Mouse (Mus musculus) liver, embryonic 11.5 days (tissue): Measurements from ENCODE around the gene Bnipl. TPM values are rescaled to one million over a fixed set of nuclear protein-coding genes. Genes with fewer than 3 reads are reported as not detected.

Experiments
- ATAC-seq: fragments of 200-750 bp; cut with Nextera tagmentation; replicated peaks from 2 replicates; pipeline ENCODE4 v1.8.0; 2017; ENCODE audit warnings: moderate number of reproducible peaks, mild to moderate bottlenecking, moderate TSS enrichment, moderate library complexity; ENCODE audit not compliant: low FRiP score
- DNase-seq: peaks from one replicate; pipeline ENCODE4 v3.0.0-alpha.2; 2017; ENCODE audit warnings: low spot score
- H3K27ac ChIP-seq: fragments of 300-500 bp; sonication (generic); 2 replicates; pipeline ENCODE4 v1.5.1; 2014; ENCODE audit warnings: mild to moderate bottlenecking, low read depth, low read length, control low read depth
- H3K27me3 ChIP-seq: fragments of 300-500 bp; sonication (generic); replicated peaks from 2 replicates; pipeline ENCODE4 v1.6.1; 2014; ENCODE audit warnings: low read length, mixed read lengths; ENCODE audit not compliant: control insufficient read depth, insufficient read depth
- H3K36me3 ChIP-seq: fragments of 300-500 bp; sonication (generic); 2 replicates; pipeline ENCODE4 v1.6.1; 2014; ENCODE audit warnings: mild to moderate bottlenecking, low read length, moderate library complexity, mixed read lengths; ENCODE audit not compliant: control insufficient read depth, insufficient read depth
- H3K4me1 ChIP-seq: fragments of 300-500 bp; sonication (generic); replicated peaks from 2 replicates; pipeline ENCODE4 v1.6.1; 2014; ENCODE audit warnings: low read length, mixed read lengths; ENCODE audit not compliant: control insufficient read depth, insufficient read depth
- H3K4me2 ChIP-seq: fragments of 300-500 bp; sonication (generic); 2 replicates; pipeline ENCODE4 v1.6.1; 2014; ENCODE audit warnings: mild to moderate bottlenecking, control low read depth, moderate library complexity
- H3K4me3 ChIP-seq: fragments of 300-500 bp; sonication (generic); 2 replicates; pipeline ENCODE4 v1.5.1; 2014; ENCODE audit warnings: low read depth, low read length, control low read depth
- H3K9ac ChIP-seq: fragments of 300-500 bp; sonication (generic); 2 replicates; pipeline ENCODE4 v1.6.1; 2014; ENCODE audit warnings: low read depth, low read length, control low read depth
- H3K9me3 ChIP-seq: fragments of 300-500 bp; sonication (generic); 2 replicates; pipeline ENCODE4 v1.6.1; 2016; ENCODE audit warnings: low read length, inconsistent platforms, mixed read lengths; ENCODE audit not compliant: control insufficient read depth
- WGBS: fragments of 180-500 bp; shearing (Covaris S2); extraction: QIAGEN DNeasy Blood & Tissue Kit; methylation state at CpG from one replicate; pipeline ENCODE4 v1.1.7; 2014; 5-methylcytosine and 5-hydroxymethylcytosine counted together
- polyA plus RNA-seq: library from polyadenylated mRNA; unstranded; fragments of >200 nt; fragmentation: Nextera tagmentation; extraction: Ambion mirVana; gene quantifications from 2 replicates; pipeline ENCODE4 v1.2.1, GENCODE M21; 2014

Gene Bnipl
- polyA plus RNA-seq, 1 experiment from 2014 or later: 0.08 TPM

DNA sequence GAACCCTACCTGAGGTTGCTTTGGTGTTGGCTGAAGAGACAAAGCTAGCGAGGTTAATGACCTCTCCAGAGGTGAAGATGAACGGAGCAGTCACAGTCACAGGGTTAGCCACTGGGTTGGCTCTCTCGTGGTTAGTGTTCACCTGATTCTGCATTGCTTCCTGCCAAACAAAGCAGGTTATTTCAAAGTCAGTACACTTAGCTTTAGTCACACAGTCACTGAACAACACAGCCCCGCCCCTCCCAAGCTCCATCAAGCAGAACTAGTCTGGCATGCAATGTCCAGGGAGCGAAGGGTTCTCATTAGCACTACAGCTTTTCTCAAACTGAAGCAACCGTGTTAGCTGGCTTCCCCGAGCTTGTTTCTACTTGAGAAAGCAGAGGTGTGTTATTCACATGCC is 50.9 kb downstream of the Bnipl start:
- no peak for DNase-seq
- H3K4me3 ChIP-seq: no peak overlapping the region
- H3K27ac ChIP-seq: no peak overlapping the region
- H3K9ac ChIP-seq: no peak overlapping the region
- no peaks in the 10 kb centered on the region for H3K27me3 ChIP-seq
- WGBS: 86% methylated on average over 7 of the region's 7 CpGs
- no peaks in the 10 kb centered on the region for H3K4me1 ChIP-seq
- ATAC-seq: no peak
- H3K36me3 ChIP-seq: peaks cover 49% of the 10 kb centered on the region
- no peak overlapping the region for H3K4me2 ChIP-seq
- H3K9me3 ChIP-seq: no peaks in the 10 kb centered on the region

DNA sequence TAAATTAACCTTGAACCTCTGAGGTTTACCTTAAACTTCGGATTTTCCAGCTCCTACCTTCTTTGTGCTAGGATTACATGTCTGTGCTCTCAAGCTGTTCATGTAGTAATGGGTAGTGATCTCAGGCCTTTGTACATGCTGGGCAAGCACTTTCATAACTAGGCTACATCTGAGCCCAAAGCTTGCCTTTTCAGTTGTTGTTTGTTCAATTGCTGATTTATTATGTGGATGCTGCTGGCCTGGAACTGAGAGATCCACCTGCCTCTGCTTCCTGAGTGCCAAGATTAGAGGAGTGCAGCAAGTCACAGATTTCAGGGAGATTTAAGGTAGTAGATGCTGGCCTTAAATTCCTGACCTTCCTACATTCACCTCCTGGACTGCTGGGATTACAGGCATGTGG is 51.9 kb downstream of the Bnipl start:
- no peak overlapping the region for H3K9ac ChIP-seq
- no peak overlapping the region for H3K27ac ChIP-seq
- H3K4me2 ChIP-seq: no peak overlapping the region
- no peaks in the 10 kb centered on the region for H3K4me1 ChIP-seq
- H3K4me3 ChIP-seq: no peak overlapping the region
- ATAC-seq: no peak
- DNase-seq: no peak
- H3K36me3 ChIP-seq: peaks cover 48% of the 10 kb centered on the region
- H3K9me3 ChIP-seq: no peaks in the 10 kb centered on the region
- 86% methylated on average over 1 of the region's 1 CpGs for WGBS
- no peaks in the 10 kb centered on the region for H3K27me3 ChIP-seq

DNA sequence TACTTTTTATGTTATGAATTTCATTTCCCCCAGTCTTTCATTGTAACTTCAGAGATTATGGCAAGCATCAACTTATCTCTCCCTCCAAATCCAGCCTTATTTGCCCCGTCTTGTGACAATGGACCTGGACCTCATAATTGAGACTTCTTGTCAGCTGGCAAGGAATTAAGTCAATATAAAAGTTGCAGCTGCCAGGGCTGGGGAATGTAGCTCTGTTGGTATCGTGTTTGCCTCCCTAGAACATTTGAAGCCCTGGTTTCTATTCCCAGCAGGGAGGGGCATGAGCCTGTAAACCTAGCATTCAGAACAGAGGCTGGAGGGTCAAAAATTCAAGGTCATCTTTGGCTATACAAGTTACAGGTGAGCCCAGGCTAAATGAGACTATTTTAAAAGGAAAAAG is 55.2 kb downstream of the Bnipl start:
- Histone ChIP-seq H3K4me3 (no peak overlapping the region), H3K9me3 (no peaks in the 10 kb centered on the region), H3K4me2 (no peak overlapping the region), H3K27ac (no peak overlapping the region), H3K9ac (no peak overlapping the region), H3K4me1 (no peaks in the 10 kb centered on the region), H3K27me3 (no peaks in the 10 kb centered on the region), H3K36me3 (peaks cover 42% of the 10 kb centered on the region)
- 84% methylated on average over 2 of the region's 2 CpGs for WGBS
- no peak for DNase-seq
- ATAC-seq: no peak

DNA sequence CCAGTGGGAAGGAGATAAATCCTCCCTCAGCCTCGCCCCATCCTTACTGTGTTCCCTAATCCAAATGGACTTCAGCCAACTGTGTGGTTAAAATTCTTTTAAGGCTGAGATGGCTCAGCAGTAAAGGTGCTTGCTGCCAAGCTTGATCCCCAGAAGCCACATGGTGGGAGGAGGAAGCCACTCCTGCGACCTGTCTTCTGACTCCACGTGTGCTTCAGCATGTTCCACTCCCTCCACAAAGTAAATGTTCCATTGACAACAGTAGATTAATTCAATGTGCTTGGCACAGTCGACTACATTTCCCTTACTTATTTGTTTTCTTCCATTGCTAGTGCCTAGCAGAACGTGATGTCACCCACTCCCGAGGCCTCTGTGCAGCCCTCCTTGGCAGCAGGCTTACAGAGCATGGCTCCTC is 56.3 kb downstream of the Bnipl start:
- DNase-seq: no peak
- Histone ChIP-seq H3K36me3 (peaks cover 37% of the 10 kb centered on the region), H3K4me1 (no peaks in the 10 kb centered on the region), H3K27me3 (no peaks in the 10 kb centered on the region), H3K9ac (no peak overlapping the region), H3K9me3 (no peaks in the 10 kb centered on the region), H3K4me3 (no peak overlapping the region), H3K27ac (no peak overlapping the region), H3K4me2 (no peak overlapping the region)
- ATAC-seq: no peak
- WGBS: 88% methylated on average over 6 of the region's 6 CpGs

Other genes with a start within 250 kb of the Bnipl start
- 20.2 and 23.7 TPM in 2 replicates for gene Zfp687, start 235.7 kb downstream of the Bnipl start, polyA plus RNA-seq
- gene Psmd4, start 208.6 kb downstream of the Bnipl start, polyA plus RNA-seq: 290 and 304 TPM in 2 replicates
- gene Pip5k1a, start 144.3 kb downstream of the Bnipl start, polyA plus RNA-seq: 10.9 and 12.8 TPM in 2 replicates
- 109 and 111 TPM in 2 replicates for gene Vps72, start 140.2 kb downstream of the Bnipl start, polyA plus RNA-seq
- 1.1 TPM in 2 replicates for gene Tmod4, start 126.7 kb downstream of the Bnipl start, polyA plus RNA-seq
- gene Scnm1, start 117.2 kb downstream of the Bnipl start, polyA plus RNA-seq: 53.1 and 58.5 TPM in 2 replicates
- gene Lysmd1, start 117.1 kb downstream of the Bnipl start, polyA plus RNA-seq: 8.9 and 9.1 TPM in 2 replicates
- 4.8 and 5.4 TPM in 2 replicates for gene Tnfaip8l2, start 108.8 kb downstream of the Bnipl start, polyA plus RNA-seq
- gene Sema6c, start 90.7 kb downstream of the Bnipl start, polyA plus RNA-seq: 2.5 and 2.8 TPM in 2 replicates
- gene Gabpb2, start 33.3 kb downstream of the Bnipl start, polyA plus RNA-seq: 9.1 and 9.3 TPM in 2 replicates
- 93.6 and 102 TPM in 2 replicates for gene Cdc42se1, start 22.5 kb downstream of the Bnipl start, polyA plus RNA-seq
- 8.6 and 8.7 TPM in 2 replicates for gene Mllt11, start 19.0 kb downstream of the Bnipl start, polyA plus RNA-seq
- gene Gm128, start 9.6 kb downstream of the Bnipl start, polyA plus RNA-seq: 0.95 and 1.0 TPM in 2 replicates
- 29.0 and 29.9 TPM in 2 replicates for gene Mindy1, start 30.2 kb upstream of the Bnipl start, polyA plus RNA-seq
- gene Prune1, start 30.9 kb upstream of the Bnipl start, polyA plus RNA-seq: 19.8 and 22.7 TPM in 2 replicates
- gene Anxa9, start 56.0 kb upstream of the Bnipl start, polyA plus RNA-seq: 5.5 and 6.7 TPM in 2 replicates
- gene Cers2, start 63.6 kb upstream of the Bnipl start, polyA plus RNA-seq: 178 and 182 TPM in 2 replicates
- 47.0 and 57.6 TPM in 2 replicates for gene Setdb1, start 106.0 kb upstream of the Bnipl start, polyA plus RNA-seq
- gene 4930558C23Rik, start 151.6 kb upstream of the Bnipl start, polyA plus RNA-seq: not detected in 2 replicates
- 26.5 and 29.8 TPM in 2 replicates for gene Arnt, start 183.2 kb upstream of the Bnipl start, polyA plus RNA-seq
- 1.7 and 1.8 TPM in 2 replicates for gene Ctsk, start 248.1 kb upstream of the Bnipl start, polyA plus RNA-seq